Mouse (Mus musculus) adrenal gland, postnatal 10 days (tissue): Measurements from ENCODE around the gene Myh6. TPM values are rescaled to one million over a fixed set of nuclear protein-coding genes. Genes with fewer than 3 reads are reported as not detected.
"Not testable (repeated sequence)": the region's sequence is repeated elsewhere in the genome, so short reads cannot be mapped to it uniquely, and the experiment has no call there.

ENCODE experiments used
- DNase-seq: peaks from one replicate; pipeline ENCODE4 v3.0.0; 2021; ENCODE audit warnings: mixed read lengths
- long read RNA-seq, 2 experiments: library from polyadenylated mRNA; stranded (forward); transcript quantifications; one replicate each; pipeline ENCODE4 v2.0.0; 2021
- total RNA-seq, 2 experiments: library from RNA; stranded (reverse); gene quantifications; 2 replicates each; pipeline ENCODE4 v1.2.3; 2021

Myh6 gene
- total RNA-seq = 10 to 100 TPM in 1 of 2 experiments, 1 to 10 TPM in 1; 5.1 to 22.1 TPM
- long read RNA-seq, experiment 1 = 0 reads
- long read RNA-seq, experiment 2 = 0 reads

DNA sequence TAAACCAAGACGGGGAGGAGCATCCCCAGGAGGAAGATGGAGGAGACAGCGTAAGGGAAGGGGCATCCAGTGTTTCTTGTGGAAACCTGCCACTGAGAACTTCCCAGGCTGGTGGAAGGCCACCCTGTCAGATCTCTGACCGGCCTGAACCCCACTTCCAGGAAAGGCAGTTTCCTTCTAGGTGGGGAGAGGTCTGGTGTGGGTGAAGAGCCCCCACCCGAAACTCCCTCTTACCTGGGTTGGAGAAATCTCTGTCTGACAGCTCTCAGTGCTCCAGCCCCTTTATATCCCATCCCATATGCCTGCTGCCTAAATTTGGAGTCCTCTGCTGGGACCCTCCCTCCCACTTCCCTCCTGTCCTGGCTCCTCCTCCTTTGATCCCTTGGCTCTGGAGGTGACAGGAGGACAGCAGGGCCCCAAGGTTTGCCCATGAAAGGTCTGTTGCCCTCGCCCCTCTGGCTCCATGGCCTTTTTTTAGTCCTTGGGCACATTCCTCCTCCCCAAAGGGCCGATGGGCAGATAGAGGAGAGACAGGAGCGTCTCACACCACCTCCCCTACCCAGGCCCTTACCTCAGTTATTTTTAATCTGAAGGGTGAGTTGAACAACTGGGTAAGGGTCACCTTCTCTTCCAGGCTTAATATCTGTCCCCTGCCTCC is at the start of gene Myh6:
Gene Myh6, minus strand, starts transcription at position 608 of the 658 bp plus-strand sequence.
- no peak for DNase-seq

DNA sequence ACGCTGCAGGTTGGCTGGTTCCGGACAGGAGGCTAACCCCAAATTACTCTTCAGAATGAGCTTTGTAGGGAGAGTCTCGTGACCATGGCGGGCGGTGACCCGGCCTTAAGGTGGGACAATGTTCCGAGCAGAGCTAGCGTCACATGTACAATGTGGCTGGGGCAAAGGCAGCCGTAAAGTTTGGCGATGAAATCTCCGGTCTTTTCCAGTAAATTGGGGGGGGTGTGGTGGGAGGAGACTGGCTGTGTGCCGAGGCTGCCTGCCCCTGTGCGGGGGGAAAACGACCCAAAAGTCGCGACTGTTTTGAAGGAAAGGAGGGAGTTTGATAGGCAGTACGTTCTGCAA is 49.0 kb upstream of the Myh6 start:
- no peak for DNase-seq

DNA sequence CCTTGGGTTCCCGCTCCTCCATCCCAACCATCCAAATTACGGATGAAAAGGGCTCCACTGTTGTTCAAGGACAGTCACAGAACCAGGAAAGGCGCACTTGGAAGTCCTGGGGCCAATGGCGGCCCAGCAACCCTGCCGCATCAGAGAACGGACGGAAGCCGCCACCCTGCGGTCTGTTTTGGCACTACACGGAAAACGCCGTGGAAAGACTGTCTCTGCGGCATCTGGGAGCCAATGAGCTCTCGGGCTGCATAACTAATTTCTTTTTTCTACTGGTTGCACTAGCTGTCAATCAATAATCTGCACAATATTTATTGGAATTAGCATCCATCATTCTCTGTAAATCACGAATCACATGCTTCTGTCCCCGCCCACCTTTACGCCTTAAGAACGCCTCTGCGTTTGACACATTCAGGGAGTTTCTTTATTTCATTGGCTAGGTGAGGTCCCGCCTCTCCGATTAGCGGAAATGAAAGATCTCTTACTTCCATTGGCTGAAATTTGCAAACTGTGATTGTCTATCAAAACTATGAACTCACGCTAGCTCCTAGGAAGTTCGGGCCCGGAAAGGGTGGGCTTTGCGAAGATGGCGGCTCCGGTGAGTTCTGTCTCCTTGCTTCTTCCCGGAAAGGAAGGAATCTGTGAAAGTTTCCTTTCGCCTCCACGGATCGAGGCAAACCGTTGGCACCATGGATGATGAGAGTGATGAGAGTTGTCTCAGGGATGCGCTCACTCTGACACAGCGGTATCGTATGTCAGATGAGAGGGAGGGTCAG is 48.5 kb upstream of the Myh6 start, which contains the start of gene Ngdn:
Gene Ngdn, plus strand, starts transcription at position 464 of the 776 bp plus-strand sequence.
- peak; percentile 98 for DNase-seq

DNA sequence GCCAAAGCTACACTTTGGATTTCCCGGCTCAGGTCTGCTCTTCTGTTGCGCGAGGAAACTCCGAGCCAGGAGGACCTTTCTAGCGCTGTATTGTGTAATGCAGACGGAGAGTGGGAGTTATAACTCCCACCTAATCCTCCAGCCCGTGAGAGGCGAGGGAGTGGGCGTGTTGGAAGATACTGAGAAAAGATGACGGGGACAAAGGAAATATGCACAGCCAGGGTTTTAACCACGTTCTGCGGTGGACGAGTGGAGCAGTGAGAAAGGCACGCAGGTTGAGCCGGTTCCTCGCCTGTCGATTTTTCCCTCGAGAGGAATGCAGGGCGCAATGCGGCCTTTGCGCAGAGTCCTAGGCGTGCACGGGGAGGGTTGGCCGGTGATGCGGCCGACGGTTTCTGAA is 47.9 kb upstream of the Myh6 start:
- no peak for DNase-seq

DNA sequence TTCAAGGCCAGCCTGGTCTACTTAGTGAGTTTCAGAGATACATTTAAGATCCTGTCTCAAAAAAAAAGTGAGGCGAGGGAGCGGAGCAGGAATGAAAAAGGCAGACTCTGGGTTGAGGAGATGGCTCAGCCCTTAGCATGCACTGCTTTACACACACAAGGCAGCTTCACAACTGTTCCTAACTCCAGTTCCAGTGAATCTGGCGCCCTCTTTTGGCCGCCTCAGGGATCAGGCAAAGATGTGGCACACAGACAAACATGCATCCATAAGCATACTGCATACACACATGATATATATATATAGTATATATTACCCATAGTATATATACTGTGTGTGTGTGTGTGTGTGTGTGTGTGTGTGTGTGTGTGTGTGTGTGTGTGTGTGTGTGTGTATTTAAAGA is 44.4 kb upstream of the Myh6 start:
- peak; percentile 26 for DNase-seq

DNA sequence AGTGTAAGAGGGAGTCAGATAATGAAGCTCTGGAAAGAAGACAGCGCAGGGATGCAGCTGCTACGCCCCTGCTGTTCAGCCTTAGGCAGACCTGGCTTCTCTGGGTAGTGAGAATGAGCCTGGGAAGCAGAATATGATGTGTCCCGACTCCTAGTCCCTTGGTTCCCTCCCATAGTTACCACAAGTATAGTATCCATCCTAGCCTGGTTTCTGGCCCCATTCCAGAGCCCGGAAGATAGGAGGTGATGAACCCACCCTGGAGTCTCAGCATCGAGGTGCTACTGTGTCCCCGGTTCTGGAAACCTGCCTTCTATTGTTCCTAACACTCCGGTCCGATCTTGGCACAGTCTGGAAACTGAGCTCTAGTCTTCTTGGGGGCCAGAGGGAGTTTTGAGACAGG is 41.7 kb upstream of the Myh6 start:
- DNase-seq = no peak

DNA sequence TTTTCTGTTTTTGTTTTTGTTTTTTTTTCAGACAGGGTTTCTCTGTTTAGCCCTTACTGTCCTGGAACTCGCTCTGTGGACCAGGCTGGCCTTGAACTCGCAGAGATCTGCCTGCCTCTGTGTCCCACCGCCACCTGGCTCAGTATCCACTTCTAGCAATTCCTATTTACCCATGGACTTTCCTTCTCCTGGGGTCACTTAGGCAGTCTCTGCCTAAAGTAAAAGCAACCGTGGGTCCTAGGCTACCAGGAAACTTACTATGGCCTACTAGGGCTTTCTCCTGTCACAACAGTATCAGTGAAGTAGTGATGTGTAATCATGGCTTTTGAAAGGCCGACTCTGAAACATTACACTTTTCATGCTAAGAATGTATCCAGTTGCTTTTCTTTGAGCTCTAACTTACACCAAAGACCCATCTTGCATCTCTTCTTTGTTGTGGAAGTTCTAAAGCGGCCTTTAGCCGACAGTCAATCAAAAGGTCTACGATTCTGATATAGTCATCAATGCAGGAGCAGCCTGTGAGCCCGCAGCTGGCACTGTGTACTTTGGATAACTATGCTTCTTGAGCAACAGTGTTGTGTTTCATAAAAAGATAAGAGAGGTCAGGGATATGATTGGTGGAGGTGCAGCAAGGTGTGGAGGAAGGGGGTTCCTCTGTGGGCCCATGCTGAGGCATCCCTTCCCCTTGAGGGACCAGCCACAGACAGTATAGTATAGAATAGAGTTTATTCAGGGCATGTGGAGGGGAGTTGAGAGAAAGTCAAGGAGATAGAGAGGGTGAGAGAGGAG is 40.6 kb upstream of the Myh6 start:
- DNase-seq = no peak

DNA sequence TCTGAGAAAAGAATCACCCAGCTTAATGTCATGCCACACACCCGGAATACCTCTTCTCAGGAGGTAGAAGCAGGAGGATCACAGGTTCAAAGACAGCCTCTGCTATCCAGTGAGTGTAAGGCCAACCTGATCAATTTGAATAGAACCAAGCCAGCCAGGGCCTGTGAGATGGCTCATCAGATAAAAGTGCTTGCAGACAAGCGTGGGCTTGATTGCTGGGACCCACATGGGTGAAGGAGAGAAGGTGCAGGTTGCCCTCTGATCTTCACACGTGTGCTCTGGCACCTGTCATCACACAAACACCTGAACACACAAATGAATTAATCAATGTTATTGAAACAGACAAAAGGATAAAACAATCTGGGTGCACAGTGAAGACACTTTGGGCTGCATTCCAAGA is 39.8 kb upstream of the Myh6 start:
- DNase-seq = no peak

DNA sequence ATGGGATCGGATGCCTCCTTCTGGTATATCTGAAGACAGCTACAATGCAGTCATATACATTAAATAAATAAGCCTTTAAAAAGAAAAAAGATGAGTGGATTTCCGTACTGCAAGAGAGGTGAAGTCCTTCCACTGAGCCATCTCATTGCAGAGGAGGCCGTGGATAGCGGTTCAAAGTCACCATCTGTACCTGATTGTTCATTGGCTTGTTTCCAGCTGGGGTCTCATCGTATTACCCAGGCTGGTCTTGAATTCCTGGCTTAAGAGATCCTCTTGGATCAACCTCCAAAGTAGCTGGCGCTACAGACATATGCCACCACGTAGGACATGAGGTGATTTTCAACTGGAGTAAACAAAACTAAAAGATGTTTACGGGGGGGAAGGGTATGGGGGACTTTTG is 39.2 kb upstream of the Myh6 start:
- DNase-seq = no peak

DNA sequence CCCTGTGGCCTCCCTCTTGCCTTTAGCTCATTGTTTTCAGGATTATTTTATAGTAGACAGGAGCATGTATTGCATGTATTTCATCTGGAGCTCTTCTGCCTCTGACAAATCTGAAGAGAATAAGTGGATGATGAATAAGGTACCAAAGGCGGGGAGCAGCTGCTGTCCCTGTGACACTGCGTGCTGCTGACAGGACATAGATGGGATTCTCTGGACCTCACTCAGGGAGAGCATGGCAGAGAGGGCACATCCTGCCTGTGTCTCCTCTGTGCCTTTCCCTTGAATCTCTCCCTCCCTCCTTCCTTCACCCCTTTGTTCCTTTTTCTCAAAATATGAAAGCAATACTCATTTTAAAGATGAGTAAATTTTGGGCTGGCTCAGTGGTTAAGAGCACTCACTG is 38.8 kb upstream of the Myh6 start:
- DNase-seq = no peak

DNA sequence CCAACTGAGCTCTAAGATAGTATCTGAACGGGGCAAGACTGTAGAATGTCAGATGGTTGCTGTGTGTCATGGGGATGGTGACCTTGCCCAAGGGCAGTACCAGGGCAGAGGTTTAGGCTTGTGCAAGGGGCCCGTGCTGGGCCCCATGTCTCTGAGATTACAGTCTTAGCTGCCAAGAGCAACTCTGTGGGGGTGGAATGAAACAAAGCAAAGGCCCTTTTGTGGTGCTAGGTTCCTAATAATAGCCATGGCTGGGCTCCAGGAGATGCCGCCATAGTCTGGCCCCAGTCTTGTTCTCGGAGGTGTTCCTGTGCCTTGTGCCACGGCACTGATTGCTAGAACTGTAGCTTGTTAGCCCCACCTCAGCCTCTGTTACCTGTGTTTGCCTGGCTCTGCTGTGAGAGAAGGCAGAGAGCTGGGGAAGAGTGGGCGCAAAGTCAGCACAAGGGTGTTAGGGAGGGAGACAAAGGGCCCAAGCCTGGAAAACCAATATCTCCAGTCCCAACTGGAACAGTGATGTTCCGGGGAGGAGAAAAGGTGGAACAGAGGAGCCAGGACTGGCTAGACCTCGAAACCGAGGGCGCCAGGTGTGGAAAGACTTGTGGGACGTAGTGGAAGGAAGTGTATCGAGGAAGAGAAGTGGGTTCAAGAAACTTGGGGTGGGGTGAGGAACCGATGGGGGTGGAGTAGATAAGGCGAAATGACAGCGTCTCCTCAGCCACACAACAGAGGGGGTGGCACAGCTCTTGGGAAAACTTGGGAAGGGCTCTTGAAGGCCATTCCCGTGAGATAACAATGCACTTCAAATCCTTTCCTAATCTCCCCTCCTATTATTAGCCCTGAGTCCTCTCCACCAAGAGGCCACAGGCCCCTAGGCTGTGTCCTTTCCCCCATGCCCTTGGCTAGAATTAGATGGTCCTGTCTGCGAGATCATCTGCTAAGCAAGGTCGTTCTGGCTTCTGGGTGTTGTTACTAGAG is 37.4 kb upstream of the Myh6 start:
- DNase-seq = peak; percentile 34

DNA sequence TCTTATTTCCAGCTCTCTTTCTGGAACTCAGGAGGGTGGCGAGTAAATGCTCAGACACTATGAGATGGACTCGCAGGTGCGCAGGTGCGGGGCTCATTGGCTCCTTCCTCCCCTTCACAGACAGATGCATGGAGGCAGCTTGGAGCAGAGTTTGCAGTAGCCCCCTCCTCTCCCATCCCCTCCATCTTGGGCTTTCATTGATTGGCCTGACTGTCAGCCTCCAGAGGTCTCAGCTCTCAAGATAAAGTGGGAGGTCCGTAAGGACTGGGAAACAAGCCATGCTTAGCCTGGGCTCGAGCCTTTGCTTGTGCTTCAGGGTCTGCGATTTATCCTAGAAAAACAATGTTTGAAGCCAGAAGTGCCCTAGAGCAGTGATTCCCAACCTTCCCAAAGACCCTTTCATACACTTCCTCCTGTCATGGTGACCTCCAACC is 36.0 kb upstream of the Myh6 start:
- no peak for DNase-seq

DNA sequence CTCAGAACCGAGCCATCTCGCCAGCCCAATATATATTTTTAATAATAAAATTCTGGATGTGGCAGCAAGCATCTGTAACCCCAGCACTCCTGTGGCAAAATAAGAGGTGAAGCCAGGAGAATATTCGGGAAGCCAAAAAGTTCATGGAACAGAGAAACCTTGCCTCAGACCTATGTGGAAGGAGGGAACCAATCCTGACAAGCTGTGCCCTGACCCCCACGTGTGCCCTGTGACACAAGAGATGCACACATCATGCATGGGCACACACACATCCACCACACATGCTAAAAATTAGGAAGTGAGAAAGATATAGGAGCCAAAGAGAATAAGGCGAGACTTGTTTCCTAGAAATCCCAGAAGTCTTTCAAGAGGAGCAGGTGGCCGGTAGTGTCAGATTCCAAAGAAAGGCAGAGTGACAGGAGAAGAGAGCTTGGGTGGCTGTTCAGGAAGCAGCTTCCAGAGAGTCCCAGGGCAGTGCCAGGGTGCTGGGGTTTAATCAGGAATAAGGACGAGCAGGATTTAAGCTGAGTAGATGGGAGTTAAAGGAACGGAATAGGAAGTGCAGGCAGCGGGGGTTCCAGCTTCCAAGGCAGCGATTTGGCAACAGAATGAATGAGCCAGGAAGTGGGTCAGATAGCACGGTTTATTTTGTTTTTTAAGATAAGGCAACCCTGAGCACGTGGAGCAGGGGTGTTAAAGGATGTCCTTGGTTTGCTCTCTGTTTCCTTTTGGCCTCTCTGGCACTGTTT is 35.4 kb upstream of the Myh6 start:
- DNase-seq = peak; percentile 31

DNA sequence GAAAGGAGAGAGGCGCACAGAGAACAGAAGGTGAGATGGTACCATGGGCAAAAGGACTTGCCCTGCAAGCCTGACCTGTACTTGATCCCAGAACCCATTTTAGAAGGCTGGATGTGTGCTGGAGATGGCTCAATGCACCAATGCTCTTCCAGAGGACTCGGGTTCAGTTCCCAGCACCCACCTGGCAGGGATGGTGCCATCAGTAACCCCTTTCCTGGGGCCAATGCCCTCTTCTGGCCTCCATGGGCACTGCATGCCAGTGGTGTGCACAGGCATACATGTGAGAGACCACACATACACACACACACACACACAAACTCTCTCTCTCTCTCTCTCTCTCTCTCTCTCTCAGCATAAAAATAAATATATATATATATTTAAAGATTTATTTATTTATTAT is 34.7 kb upstream of the Myh6 start:
- DNase-seq = no peak

DNA sequence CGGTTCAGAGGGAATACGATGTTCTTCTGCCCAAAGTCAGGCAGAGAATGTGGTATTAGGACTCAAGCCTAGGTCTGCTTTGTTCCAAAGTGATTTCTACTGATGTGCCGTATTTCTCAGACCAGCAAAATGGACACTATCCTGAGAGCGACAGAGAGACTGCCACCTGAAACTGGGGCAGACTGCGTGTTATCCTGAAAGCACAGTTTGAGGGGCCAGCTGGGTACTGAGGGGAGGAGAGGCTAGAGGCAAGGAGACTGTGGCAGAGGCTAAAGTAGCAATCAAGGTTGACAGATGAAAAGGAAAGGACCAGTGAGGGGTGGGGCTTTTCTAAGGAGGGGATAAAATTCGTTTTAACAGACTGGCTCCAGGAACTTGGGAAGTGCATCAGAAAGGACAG is 34.1 kb upstream of the Myh6 start:
- DNase-seq = no peak

DNA sequence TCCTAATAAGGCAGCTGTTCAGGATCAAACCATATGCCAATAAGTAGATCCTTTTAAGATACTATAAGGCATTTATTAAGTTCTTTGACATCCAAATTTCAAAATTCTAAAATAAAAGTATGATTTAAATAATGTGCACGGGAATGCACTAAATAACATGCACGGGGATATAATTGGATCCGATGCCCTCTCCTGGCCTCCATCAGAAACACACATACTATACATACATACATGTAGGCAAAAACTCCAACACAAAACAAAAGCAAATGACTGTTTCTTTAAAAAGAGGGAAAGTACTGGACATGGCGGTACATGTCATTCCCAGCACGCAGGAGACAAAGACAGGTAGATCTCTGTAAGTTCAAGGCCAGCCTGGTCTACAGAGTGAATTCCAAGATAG is 33.1 kb upstream of the Myh6 start:
- not testable (repeated sequence) for DNase-seq

DNA sequence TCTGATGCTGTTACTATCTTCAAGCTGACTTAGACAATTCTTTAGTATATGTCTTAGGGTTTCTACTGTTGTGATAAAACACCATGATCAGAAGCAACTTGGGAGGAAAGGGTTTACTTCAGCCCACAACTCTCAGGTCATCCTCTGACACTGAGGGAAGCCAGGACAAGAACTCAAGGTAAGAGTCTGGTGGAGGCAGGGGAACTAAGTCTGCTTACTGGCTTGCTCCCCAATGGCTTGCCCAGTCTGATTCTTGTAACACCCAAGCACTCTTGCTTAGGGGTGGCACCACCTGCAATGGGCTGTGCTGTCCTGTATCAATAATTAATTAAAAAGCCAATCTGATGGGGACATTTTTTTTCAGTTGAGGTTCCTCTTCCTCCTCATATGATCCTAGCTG is 32.0 kb upstream of the Myh6 start:
- DNase-seq = no peak

DNA sequence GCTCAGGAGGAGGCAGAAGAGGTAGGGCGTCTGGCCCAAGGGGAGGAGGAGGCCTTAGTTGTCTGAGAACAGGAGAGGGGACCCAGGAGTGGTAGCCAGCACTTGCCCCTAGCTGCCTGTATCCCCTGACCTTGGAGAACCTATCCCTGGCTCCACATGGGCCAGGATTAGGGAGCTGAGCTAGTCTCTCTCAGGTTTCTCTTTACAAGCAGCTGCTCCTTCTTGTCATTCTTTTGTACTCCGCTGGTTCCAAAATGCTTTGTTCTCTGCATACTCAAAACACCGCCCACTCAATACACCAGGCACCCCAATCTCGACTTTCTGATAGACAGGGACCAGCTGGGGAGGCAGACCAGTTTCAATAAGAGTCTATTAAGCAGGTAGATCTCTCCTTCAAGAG is 30.6 kb upstream of the Myh6 start:
- no peak for DNase-seq

DNA sequence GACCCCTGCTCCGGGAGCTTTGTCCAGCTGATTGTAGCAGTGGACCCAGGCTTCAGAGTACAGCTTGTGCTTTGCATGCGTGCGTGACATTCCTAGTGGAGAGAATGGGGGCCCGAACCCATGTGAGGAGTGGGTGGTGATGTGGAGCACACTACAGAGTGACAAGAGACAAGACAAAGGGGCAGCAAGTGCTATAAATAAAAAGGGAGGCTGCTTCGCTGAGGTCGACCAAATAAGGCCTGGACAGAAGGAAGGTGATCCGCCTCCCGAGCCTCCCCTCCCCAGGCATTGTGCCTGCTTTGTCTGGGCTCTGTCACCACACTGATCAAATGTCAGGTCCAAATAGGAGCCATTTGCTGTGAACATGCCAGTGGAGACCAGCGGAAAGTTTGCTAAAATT is 30.1 kb upstream of the Myh6 start:
- DNase-seq = no peak

DNA sequence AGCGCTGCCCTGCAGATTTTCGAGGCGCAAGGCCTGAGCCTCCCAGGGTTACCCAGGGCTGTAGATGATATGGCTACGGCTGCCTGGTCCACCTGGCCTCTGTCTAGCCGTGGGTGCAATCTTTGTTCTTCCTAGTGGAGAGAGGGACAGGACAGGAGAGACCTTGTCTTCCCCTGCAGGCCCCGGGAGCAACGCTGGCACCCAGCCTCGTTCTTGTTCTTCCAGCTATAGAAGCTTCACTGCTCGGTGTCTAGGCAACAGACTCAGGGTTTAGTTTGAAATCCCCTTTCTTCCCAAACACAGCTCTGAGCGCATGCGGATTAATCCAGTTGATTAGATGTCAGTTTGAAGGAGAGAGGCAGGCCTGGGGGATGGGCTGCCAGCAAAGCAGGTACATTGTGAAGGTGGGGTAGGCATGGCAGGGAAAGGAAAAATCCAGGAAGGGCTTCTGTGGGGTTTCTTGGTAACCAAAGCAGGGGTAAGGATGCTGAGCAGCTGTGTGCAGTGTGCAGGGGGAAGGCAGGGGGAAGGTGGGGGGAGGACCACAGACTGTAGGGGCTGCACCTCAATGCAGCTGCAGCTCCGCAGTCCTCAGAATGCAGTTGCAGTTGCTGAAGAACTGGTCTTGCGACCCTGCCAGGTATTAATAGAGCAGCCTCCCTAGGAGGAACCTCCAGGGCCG is 28.9 kb upstream of the Myh6 start:
- DNase-seq = no peak

DNA sequence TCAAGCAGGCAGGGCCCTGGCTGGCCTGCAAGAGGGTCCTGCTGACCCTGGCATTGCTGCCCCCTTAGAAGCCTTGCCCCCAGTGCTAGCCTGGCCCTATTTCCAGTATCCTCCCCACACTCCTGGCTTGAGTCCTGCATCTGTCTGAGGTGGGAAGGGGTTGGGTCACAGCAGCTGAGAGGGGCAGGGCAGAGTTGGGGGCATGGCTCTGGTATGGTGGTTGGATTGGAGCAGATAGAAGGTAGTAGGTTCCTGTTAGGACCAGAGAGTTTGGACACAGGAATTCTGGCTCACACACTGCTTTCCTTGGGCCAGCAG is 28.1 kb upstream of the Myh6 start:
- no peak for DNase-seq
